Mouse (Mus musculus) stomach, postnatal 0 days (tissue): Measurements from ENCODE around the gene 4933427D14Rik.

Experiments
- CTCF ChIP-seq: IDR thresholded peaks from 2 replicates; pipeline ENCODE4 v1.5.1; 2016; ENCODE audit warnings: antibody characterized with exemption, low read depth, mild to moderate bottlenecking, moderate library complexity
- EP300 ChIP-seq: optimal IDR thresholded peaks from 2 replicates; pipeline ENCODE3; 2016; ENCODE audit warnings: antibody characterized with exemption

GRCm38 (mm10) chr11:72130472-72130871, 76.8 kb downstream of the 4933427D14Rik start:
- TF ChIP-seq CTCF (no peak), EP300 (no peak)
